In the genomic region with DNA sequence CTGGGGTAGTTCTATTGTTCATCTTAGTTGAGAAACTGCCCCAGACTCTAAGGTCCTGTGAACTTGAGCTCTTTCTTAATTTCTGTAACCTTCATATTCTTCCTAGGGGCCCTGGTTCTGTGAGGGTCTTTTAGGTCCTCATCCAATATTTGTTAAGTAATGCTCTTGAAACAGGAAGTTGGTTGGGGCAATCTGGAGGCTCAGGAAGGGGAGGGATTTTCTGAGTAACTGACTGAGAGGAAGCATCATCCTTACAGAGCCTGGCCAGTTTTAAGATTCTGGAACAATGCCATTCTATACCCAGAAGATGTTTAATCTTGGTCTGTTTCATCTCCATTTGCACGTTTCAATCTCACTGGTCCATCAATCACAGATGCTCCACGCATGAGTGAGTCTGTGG, we compare ENCODE assay signal across 17 mouse cellular contexts.
"Had no signal": no experiment of that assay in that cellular context is flagged by ENCODE, and none has a peak within 500 bp of the region (broad histone marks: within the 10 kb centered on the region; RNA-seq: fewer than 3 reads in every experiment).

No protein-coding gene starts in this region.

- ATAC-seq: intestine, postnatal 0 days; midbrain, embryonic 16.5 days had no signal

- H3K27me3 ChIP-seq: liver, embryonic 15.5 days; megakaryocyte, embryonic 14.5 days; midbrain, embryonic 12.5 days; neural tube, embryonic 13.5 days had no signal

- H3K27ac ChIP-seq: layer of hippocampus, adult 2 months; limb, embryonic 10.5 days; liver, embryonic 15.5 days; midbrain, embryonic 12.5 days; neural tube, embryonic 13.5 days had no signal

- H3K9ac ChIP-seq: liver, embryonic 15.5 days; midbrain, embryonic 12.5 days; neural tube, embryonic 13.5 days had no signal

- H3K4me3 ChIP-seq: layer of hippocampus, adult 2 months; limb, embryonic 10.5 days; liver, embryonic 15.5 days; megakaryocyte, embryonic 14.5 days; midbrain, embryonic 12.5 days; neural tube, embryonic 13.5 days had no signal

- H3K36me3 ChIP-seq: limb, embryonic 10.5 days; liver, embryonic 15.5 days; midbrain, embryonic 12.5 days; neural tube, embryonic 13.5 days had no signal

- H3K9me3 ChIP-seq: limb, embryonic 10.5 days; liver, embryonic 15.5 days; midbrain, embryonic 12.5 days; neural tube, embryonic 13.5 days had no signal

- H3K4me2 ChIP-seq: liver, embryonic 11.5 days; liver, embryonic 15.5 days; midbrain, embryonic 12.5 days; neural tube, embryonic 13.5 days had no signal

- DNase-seq: kidney, adult 9 months; kidney, postnatal 10 days; kidney, postnatal 4 days; lung, adult 2 months; right cerebral cortex, adult 18-20 months; right cerebral cortex, postnatal 25 days; thymus, adult 2 months; thymus, postnatal 4 days had no signal

- H3K4me1 ChIP-seq: limb, embryonic 10.5 days; liver, embryonic 15.5 days; megakaryocyte, embryonic 14.5 days; midbrain, embryonic 12.5 days; neural tube, embryonic 13.5 days had no signal
